Mouse (Mus musculus) T-helper 1 cell (primary cell): ENCODE measurements at regions not wholly inside any gene's neighbourhood (a gene's known extent, or its start where the extent isn't known, plus 50 kb on each side); places are given as distances from the start of the nearest gene placed in this dataset.

Experiments used
- in situ Hi-C: fragments of 300-600 bp; cut with MboI, MseI; formaldehyde crosslinking; loops from one replicate; pipeline ENCODE4 v1.15.1; 2025; ENCODE audit warnings: high pct_unique_total_duplicates

DNA sequence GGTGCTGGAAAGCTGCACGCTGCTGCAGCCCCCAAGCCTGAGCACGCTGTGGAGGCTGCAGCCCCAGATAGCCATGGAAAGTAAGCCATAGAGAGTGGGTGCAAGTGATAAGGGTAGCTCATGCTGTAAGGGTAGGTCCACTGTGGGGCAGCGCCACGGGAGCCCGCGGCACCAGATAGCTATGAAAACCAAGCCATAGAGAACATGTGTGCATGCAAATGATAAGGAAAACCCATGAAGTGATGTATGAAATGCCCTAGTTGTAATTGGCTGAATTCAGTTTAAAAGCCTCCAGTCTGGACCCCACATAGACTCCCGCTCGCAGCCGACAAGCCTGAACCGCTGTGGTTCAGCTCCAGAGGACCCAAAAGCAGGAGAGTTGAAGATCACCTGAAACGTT lies 58.8 kb upstream of the L3mbtl3 start:
- in situ Hi-C loops = no loop called here

DNA sequence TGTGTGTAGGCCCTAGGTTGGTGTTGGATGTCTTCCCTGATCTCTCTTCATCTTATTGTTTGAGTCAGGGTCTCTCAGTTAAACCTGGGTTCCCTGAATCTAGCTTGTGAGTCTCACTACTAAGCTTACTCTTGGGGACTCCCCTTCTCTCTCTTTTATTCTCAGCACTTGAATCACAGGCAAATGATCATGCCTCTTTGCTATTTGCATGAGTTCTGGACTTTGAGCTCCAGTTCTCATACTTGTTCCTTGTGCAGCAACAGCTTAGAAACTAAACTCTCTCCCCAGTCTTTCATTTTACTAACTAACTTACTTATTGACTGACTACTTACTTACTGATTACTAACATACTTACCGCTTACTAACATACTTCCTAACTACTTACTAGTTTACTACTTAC lies 64.9 kb upstream of the L3mbtl3 start:
- in situ Hi-C loops = no loop called here

DNA sequence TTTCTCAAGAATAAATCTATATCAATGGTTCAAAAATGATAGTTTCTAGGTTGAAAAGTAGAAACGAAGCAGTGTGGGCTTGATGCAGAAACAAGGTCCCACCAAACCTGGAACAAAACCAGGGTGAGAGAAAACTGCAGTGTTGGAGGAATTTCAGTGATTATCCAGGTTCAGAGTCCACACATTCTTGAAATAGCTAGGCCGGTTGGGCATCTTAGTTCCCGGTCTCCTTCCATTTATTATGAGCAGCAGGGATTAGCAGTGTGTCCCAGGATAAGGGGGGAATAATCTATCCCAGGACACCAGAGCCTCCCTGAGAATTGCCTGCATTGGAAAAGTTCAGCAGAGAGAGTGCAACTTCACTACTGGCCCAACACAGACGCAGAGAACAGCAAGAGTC lies 108.5 kb upstream of the L3mbtl3 start:
- in situ Hi-C loops = no loop called here

DNA sequence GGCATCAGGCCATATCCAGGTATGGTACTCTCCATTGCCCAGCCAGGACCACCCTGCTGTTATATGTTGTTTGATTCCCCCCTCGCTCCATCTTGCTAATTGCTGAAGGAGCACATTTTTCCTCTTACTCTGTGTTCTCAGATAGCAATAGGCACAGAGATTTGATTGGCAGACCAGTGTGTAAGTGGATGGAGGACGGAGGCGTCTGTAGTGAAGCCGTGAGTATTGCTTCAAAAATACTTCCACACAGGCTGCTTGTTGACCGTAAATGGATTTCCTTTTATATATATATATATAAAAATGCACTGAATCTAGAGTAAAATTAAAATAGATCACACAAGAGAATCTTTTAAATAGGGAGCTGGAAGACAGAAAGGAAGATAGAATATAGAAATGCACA lies 115.6 kb upstream of the L3mbtl3 start:
- in situ Hi-C loops = loop anchor here (5.0 kb wide), 1 partner anchor 91 kb away; no protein-coding TSS in a partner anchor

DNA sequence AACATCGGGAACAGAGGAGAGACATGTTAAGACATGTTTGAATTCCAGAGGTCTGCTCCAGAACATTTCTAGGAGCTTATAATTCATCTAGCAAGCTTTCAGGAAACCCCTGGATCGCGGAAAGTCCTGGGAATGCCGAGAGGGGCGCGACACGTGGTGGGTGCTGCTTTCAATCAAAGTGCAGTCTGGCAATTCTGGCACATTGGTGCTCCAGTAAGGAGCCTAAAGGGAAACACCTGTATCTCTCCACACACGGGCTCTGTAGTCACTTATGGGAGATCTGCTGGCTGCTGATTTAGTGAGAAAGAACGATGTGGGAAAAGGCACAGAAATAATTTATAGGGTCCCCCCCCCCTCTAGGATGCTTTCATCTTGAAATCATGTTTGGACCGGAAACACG lies 116.4 kb upstream of the L3mbtl3 start:
- in situ Hi-C loops = loop anchor here (5.0 kb wide), 1 partner anchor 90 kb away; no protein-coding TSS in a partner anchor

DNA sequence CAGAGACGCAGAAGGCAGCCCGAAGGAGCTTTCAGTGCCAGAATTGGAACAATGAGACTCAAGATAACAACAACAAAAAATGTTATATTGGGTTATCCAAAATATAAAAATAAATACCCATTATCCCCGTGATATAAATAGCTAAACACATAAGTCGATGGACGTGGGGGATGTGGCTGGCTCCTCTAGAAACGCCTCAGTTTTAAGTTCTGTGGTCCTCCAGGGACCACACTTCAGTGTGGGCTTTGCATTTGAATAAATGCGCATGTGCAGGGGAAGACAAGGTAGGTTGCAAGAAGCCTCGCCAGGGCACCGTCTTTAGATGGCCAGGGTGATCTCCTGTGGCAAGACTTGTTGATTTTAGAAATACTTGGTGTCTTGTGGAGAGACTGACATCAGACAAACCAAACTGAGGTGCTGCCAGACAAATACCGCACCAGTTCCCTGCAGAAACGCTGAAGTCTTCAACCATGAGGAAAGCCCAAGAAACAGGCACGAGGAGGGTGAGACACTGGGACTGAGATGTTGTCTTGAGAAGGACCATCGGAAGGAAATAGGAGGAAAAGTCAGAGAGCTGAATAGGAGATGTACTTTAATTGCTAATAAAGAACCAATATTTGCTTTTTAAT lies 117.2 kb upstream of the L3mbtl3 start:
- in situ Hi-C loops = loop anchor here (5.0 kb wide), 1 partner anchor 89 kb away; no protein-coding TSS in a partner anchor

DNA sequence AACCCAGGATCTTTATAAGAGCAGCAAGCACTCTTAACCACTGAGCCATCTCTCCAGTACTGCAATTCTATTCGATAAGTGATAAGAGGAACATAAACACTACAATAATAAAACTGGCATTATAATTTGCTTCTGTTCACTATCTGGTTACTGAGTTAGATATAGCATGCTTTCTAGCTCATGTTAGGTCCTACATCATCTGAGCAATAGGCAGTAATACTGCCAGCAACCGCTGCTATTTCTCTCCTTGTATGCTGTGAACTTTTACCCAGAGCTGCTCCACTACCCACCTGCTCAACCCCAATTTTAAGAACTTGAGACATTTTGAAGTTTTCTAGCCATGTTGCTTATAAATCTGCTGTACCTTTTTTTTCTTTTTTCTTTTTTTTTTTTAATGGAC lies 118.0 kb upstream of the L3mbtl3 start:
- in situ Hi-C loops = loop anchor here (5.0 kb wide), 1 partner anchor 88 kb away; no protein-coding TSS in a partner anchor

DNA sequence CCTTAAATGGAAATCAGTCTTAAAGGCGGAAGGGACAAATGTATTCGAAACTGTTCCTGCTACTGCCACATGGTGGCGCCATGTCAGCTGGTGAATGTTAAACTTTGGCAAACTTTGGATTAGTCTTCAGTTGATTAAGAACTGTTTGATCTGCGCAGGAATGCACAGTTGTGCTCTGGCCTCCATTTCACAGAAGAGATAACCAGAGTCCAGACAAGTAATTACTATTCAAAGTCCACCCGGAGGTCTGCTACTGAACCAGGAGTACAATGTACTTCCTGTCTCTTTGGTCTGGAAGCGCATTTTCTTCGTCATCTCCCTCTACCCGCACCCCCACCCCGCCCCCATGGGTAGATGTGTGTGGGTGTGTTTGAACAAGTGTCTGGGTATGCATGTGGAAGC lies 118.6 kb upstream of the L3mbtl3 start:
- in situ Hi-C loops = loop anchor here (5.0 kb wide), 1 partner anchor 88 kb away; no protein-coding TSS in a partner anchor

DNA sequence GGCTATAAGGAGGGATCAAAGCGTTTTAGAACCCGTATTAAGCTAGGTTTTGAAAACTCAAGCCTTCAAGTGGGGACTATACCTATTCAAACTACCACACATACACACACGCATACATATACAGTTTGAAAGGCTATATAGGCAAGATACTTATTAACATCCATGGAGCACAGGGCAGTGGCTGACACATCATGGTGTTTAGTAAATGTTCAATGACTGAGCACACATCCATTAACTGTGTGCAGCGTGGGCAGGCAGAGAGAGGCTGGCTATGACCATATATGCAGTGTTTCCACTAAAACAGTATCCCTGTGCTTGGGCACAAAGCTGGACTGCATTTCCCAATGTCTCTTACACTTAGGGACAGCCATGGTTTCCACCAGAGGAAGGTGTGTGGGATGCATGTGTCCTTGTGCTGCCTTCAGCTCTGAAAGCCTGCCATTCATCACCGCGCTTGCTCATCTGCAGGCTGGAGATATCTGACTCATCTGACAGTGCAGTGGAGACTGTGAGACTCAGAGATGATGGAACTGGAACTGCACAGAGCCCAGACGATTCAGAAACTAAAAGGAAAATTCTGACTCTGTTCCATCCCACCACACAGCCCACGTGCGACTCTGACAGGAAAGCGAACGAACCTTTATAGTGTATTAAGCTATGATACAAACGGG lies 124.6 kb upstream of the L3mbtl3 start:
- in situ Hi-C loops = no loop called here

DNA sequence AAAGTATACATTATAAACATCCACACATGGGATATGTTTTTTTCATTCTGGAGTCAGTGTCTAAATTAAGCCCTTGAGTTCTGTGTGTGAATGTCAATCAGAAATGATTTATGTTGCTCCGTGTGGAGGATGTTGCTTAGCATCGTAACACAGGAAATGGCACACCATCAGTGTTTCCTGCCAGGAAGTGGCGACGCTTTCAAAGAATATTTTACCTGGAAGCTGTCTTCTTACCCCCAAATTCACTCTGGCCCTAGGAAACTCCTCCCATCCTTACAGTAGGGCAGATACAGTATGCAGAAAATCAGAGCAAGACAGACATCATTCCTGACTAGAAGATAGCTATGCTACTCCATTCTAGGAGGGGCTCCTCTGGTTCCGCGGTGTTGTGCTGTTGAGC lies 145.1 kb upstream of the L3mbtl3 start:
- in situ Hi-C loops = no loop called here

DNA sequence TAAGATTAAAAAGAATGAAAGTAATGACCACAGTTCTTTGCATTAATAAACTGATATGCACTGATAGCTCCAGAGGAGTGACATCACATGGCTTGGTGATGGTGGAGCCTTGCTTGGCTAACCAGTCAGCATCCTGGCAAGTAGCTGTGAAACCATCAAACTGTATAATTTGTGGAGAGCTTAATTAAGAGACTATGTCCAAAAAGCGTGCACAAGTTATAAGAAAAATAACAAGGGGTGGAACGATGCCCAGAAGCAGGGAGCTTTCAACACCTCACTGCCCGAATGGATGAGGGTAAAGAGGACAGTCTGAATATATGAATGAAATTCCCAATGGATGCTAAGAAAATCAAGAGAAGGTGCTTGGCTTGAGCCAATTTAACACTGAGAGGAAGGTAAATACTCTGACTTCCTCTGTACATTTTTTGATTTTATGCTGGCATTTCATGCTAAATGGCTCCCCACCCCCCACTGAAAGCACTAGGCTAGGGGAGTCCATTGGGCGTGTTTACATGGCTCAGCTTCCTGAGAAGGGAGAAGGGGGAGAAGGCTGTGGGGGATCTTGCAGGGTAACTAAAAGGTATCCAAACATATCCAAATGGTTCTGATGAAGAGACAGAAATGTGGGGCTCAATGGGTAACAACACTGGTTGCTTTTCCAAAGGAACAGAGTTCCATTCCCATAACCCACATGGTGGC lies 150.2 kb upstream of the L3mbtl3 start:
- in situ Hi-C loops = no loop called here

DNA sequence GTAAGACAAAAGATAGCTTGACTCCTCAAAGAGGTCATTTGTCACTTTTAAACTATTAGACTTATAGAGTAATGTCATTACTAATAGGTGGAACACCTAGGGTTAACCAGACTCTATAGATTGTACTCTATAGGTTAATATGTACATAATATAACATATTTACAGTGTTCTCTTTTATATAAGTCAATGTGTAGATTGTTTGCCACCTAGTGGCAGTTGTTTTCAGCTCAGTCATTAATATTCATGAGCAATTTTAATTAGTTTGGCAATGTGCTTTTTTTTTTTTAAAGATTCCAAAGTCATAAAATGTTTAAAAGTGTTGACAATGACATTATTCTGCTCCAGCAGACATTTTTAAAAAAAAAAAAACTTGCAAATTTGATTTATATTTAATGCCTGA lies 164.4 kb upstream of the L3mbtl3 start:
- in situ Hi-C loops = no loop called here

DNA sequence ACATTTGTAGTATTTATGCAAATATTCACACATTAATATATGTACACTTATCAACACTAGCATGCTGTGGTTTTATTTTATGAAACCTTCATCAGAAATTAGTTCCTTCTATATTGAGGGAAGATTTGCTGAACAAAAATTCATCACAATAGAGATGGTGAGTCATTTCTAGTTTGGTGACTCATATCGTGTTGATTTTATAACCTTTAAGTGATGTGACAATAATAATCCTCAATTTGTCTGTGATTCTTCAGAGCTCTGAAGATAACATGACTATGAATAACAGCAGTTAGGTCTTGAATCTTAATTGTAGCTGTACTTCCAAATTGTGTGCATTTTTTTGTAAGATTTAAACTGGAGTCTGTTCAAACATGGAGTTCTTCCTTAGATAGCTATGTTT lies 168.3 kb upstream of the L3mbtl3 start:
- in situ Hi-C loops = no loop called here

DNA sequence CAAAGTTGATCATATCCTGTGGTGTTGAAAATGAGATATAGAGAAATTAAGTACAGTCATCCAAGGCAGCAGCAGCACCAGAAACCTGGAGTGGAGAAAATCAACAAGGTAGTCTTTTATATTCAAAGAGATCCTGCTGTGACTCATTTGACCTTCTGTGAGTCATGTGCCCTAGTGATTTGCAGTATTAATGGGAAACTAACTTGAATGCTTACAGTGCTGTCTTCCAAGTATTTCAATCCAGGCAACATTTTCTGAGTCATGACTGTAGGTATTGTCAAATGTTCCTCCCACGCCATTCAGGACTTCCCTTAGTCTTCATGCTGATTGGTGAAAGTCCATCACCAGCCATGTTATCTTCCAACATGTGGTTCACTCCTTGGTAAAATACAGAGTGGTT lies 169.0 kb upstream of the L3mbtl3 start:
- in situ Hi-C loops = no loop called here

DNA sequence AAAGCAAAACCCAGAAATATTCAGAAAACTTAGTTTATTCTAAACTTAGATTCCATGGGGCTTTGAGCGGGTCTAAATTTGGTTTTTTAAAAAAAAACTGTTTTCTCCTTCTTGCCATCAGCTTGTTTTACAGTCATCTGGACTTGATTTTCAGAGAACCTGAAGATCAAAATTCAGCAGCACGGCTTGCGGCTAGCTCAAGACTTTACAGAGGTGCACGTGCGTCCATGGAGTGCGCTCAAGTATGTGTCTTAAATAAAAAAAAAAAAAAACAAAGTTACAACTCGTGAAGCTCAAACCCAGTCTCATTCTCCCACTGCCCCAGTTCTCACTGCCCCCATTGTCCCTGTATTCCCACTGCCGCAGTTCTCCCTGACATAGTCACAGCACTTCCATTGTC lies 180.5 kb upstream of the L3mbtl3 start:
- in situ Hi-C loops = no loop called here

DNA sequence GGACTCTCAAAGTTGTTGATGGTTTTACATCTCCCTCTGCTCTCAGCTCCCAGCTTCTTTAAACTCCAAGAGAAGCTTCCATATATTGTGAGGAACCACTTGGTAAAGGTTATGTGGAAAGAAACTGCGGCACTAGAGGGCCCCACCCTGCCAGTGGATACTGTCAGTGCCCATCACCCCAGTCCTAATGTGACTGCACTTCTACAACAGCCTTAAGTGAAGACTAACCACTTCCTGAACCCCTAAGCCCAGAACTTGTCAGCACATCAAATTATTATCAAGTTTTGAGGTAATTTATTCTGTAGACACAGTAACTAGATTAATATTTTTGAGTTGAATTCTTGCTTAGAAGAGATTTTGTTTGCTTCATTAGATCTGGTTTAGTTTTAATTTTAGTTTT lies 182.3 kb upstream of the L3mbtl3 start:
- in situ Hi-C loops = no loop called here

DNA sequence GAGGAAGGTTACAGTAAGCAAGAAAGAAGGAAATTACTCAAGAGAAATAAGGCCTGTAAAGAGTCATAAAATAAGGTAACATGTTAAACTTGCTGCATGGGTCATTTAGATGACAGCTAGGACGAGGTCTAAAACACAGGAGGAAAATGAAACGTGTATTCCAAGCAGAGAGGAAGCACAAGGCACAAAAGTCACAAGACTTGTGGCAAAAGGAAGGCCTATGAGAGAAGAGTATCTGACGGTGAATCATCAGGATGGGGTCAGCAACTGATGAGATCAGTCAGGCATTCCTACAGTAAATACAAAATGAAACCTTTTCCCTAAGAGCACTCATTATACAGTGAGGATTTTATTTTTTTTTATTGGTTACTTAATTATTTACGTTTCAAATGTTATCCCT lies 183.6 kb upstream of the L3mbtl3 start:
- in situ Hi-C loops = no loop called here

DNA sequence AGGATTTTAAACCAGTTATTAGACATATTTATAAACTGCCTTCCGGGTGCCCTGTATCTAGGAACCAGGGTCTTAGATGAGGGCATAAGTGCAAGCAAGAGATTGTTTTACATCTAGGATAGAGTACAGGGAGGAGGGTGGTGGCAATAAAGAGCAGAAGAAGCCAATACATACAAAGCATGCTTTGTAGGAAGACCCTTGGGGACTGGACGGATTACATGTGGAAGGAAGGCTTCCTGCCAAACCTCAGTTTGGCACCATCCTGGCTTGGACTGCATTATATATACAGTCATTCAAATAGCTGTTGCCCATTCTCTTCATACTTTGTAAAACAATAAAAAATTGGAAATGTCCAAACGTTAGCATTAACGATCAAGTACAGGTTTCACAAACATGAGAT lies 184.7 kb upstream of the L3mbtl3 start:
- in situ Hi-C loops = no loop called here

DNA sequence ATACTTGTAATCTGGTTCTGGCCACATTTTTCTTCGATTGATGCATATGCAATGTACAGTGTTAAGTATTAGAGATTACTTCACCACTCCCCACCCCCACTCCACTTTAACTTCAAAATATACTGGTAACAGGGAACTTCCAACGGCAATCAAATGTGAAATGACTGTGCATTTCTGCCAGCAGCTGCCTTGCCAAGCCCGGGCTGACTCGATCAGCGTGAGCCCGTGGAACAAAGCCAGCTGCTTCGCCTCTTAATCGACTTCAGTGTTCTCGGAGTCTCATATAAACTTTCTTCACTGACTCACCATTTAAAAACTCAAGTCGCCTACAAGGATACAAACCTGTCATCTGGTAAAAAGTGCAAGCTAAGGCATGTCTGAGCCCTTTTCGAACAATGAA lies 188.7 kb upstream of the L3mbtl3 start:
- in situ Hi-C loops = no loop called here

DNA sequence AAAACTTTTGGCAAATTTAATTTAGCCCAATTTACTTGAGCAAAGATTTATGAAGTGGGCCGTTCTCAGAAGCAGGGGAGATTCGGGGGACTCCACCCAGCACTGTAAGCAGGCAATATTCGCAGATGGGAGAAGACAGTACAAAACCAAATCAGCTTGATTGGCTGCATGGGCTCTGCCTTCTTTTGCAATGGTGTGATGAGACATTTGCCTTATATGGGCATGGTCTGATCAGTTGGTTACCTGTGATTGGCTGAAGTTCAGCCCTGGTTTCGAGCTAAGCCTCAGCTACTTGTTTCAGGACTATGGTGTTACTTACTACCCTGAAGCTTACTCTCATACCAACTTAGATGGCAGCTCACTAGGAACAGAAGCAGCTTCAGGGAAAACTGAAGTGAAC lies 185.6 kb upstream of the Arhgap18 start:
- in situ Hi-C loops = no loop called here

DNA sequence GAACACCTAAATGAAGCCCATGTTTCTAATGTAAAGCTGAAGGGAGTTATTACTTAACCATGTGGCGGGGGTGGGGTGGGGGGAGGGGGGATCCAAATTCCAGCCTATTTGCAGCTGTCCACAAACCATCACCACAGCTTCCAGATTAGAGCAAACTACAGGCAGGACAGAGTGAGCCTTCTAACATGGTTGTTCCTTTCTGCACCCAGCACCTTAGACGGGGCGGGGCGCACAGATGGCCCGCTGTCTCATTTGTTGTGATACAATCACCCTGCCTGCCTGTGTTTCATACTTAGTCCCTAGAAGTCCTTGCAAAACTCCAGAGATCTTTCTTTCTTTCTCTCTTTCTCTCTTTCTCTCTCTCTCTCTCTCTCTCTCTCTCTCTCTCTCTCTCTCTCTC lies 182.8 kb upstream of the Arhgap18 start:
- in situ Hi-C loops = no loop called here

DNA sequence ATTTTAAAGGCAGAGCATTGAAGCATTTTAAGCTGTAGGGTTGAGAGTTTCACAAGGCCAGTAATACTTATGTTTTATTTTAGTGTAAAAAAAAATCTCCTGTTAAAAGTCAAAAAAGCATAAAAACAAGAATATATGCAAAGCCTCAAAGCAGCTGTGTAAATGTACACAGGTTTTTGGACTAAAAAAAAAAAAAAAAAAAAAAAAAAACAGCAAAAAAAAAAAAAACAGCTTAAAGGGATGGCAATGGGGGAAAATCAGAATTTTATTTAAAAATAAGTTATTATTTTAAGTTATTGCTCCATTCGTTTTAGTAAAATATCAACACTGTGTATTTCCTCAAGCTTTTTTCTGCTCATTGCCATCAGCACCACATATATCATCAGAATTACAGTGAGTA lies 181.8 kb upstream of the Arhgap18 start:
- in situ Hi-C loops = no loop called here

DNA sequence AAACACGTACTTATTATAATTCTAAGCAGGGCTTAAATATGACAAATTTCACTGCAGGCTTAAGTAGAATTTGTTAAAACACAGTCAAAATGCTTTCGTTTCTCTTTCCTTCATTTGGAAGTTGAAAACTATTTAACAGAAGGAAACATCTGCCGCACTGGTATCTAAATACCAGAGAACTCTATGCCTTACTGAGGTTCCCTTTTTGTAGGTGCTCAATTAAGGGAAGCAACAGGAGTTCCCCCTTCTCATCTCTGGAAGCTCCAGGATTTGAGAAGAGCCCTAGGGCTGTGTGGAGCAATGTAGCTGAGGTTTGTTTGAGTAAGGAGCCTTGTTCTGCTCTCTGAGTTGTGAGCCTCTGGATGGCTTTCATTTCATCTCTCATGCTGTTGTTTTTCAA lies 177.1 kb upstream of the Arhgap18 start:
- in situ Hi-C loops = no loop called here
